Mouse (Mus musculus) cerebellum, adult 2 months (tissue): ENCODE measurements at regions not wholly inside any gene's neighbourhood (a gene's known extent, or its start where the extent isn't known, plus 50 kb on each side); places are given as distances from the start of the nearest gene placed in this dataset.

Experiments used
- DNase-seq, 2 experiments: peaks; one replicate each; pipeline ENCODE4 v3.0.0; 2021
- H3K27ac ChIP-seq: fragments of 200-500 bp; 2 replicates; pipeline ENCODE4 v1.5.1; 2012; ENCODE audit warnings: low read length, control low read depth, inconsistent platforms; ENCODE audit not compliant: insufficient read depth
- H3K27me3 ChIP-seq: fragments of 200-500 bp; 2 replicates; pipeline ENCODE4 v1.6.1; 2012; ENCODE audit warnings: inconsistent platforms, mild to moderate bottlenecking, low read length, moderate library complexity; ENCODE audit not compliant: control insufficient read depth, insufficient read depth
- H3K4me1 ChIP-seq: fragments of 200-500 bp; 2 replicates; pipeline ENCODE4 v1.6.1; 2011; ENCODE audit warnings: low read length; ENCODE audit not compliant: control insufficient read depth, insufficient read depth
- H3K4me3 ChIP-seq: fragments of 200-500 bp; replicated peaks from 2 replicates; pipeline ENCODE3; 2011; ENCODE audit warnings: mild to moderate bottlenecking, low read depth, low read length, control low read depth; ENCODE audit not compliant: insufficient read depth
- CTCF ChIP-seq: fragments of 200-500 bp; IDR thresholded peaks from 2 replicates; pipeline ENCODE4 v1.5.1; 2011; ENCODE audit warnings: low read depth, mild to moderate bottlenecking, control low read depth, low read length, moderate library complexity, borderline replicate concordance; ENCODE audit not compliant: insufficient read depth
- POLR2A ChIP-seq: fragments of 200-500 bp; IDR thresholded peaks from 2 replicates; pipeline ENCODE4 v1.6.1; 2011; ENCODE audit warnings: low read length, control low read depth, borderline replicate concordance; ENCODE audit not compliant: insufficient read depth
- WGBS: fragments of 180-500 bp; shearing (Covaris S2); methylation state at CpG from one replicate; pipeline ENCODE4 v1.1.7; 2018; 5-methylcytosine and 5-hydroxymethylcytosine counted together

DNA sequence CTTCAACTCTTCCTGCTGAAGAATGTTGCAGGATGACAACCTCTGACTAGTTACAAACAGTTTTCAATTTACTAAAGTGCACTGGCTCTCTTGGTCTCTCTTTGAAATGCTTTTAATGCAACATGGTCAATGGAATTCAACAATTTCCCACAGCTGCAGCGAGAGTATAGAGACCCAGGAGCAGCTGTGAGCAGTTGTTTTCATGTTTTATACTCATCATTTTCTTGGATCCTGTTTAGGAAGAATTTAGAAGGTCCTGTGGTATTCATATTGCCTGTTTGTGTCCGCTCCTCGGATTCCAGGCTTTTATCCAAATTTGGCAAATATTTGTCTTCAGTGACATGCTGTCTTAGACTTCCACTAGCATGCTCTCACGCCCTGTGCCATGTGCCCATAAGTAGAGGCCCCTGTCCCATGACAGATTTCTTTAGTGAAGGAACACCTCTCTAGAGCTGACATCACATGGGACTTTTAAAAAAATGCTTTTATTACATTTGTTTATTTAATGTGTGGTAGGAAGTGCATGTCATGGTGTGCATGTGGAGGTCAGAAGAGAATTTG is 224.1 kb downstream of the C1d start:
- 61% methylated on average over 4 of the region's 4 CpGs for WGBS
- Histone ChIP-seq H3K4me3 (no peak overlapping the region), H3K27me3 (no peaks in the 10 kb centered on the region; the same call in 1 of the 2 replicates), H3K4me1 (no peaks in the 10 kb centered on the region), H3K27ac (no peak overlapping the region)
- no peak for DNase-seq
- TF ChIP-seq CTCF (no peak), POLR2A (no peak)

DNA sequence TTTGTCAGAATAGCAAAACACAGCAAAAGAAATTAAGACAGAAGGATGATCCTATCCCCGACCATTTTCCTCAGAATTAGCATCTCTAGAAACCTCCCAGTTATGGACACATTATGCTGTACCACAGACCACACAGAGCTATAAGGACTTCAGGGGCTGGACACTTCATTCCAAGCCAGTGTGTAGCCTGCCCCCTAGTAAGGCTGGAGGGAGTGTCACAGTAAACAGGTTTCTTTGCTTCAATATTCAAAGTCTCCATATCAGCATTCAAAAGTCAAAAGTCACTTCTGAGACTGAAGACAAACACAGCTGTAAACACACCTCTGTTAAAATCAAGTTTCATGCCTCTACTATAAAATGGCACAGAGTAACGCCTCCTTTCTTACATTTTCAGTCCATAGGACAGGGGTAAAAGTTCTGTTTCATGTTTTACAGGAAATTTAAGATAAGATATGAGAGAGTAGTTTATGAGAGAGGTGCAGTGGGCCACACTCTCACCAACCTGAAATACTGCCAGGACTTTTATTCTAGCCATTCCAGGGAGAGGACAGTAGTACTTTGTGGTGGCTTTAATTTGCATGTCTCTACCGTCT is 226.6 kb downstream of the C1d start:
- no peak overlapping the region for H3K27ac ChIP-seq
- no peak for TF ChIP-seq CTCF
- no peak for TF ChIP-seq POLR2A
- WGBS: 69% methylated on average over 3 of the region's 3 CpGs
- H3K4me3 ChIP-seq: no peak overlapping the region
- H3K27me3 ChIP-seq: no peaks in the 10 kb centered on the region; the same call in 1 of the 2 replicates
- no peak for DNase-seq
- no peaks in the 10 kb centered on the region for H3K4me1 ChIP-seq

DNA sequence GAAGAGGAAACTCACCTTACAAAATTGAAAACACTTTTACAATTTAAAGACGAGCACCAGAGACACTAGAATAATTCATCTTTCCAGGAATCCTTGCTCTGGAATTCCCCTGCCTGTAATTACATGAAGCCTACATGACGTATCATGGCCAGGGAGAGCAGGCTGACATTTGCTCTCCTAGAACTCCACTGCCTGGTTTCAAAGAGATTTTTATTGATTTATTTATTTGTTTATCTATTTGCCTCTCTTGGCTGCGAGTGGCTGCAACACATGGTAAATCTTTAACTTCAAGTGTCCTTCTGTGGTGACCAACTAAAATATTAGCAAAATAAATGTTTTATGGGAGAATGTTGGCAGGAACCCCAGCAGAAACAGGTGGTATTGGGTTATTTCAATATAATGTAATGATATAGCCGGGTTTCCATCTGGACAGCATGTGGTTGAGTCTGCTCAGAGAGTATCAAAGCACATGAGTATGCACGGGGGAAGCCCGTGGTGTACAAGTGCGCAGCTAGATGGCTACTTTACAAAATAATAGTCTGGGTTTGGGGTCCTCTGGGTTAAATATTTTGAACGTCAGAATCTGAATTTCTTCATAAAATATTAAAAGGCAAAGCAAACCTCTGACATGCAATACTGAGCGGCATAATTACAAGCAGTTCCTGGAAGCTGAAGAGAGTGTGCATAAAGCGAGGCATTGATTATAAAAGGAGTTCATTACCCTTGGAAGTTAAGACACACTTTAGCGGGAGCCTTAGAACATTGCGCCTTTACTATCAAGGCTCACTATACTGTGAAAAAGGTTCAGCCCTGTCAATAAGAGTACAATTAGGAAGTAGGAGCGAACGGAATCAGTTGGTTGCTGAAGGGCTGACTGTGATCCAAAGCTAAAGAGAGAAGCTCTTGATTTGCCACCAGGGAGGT is 244.0 kb downstream of the C1d start:
- DNase-seq: no peak
- H3K4me3 ChIP-seq: no peak overlapping the region
- TF ChIP-seq POLR2A: no peak
- TF ChIP-seq CTCF: no peak
- no peaks in the 10 kb centered on the region for H3K4me1 ChIP-seq
- no peak overlapping the region for H3K27ac ChIP-seq
- WGBS: 72% methylated on average over 14 of the region's 14 CpGs
- H3K27me3 ChIP-seq: no peaks in the 10 kb centered on the region

DNA sequence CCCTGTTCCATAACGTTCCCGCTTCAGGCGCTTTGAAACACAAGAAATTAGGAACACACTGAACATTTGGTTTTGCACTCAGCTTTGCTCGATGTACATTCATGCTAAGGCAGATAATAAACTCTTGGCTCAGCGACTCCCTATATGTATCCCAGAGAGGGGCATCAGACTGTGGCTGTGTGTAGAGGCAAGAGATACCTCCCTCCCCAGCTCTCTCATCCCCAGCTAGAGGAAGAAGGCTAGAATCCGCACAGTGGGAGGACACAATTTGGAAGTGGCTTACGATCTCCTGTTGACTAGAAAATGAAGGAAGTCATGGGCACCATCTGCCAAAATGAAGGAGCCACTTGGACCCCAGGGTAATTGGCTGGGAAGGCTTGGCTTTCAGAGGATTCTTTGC is 244.7 kb downstream of the C1d start:
- WGBS: 49% methylated on average over 7 of the region's 7 CpGs
- DNase-seq: no peak
- Histone ChIP-seq H3K27ac (no peak overlapping the region), H3K4me3 (no peak overlapping the region), H3K4me1 (no peaks in the 10 kb centered on the region), H3K27me3 (no peaks in the 10 kb centered on the region)
- TF ChIP-seq POLR2A (no peak), CTCF (no peak)

DNA sequence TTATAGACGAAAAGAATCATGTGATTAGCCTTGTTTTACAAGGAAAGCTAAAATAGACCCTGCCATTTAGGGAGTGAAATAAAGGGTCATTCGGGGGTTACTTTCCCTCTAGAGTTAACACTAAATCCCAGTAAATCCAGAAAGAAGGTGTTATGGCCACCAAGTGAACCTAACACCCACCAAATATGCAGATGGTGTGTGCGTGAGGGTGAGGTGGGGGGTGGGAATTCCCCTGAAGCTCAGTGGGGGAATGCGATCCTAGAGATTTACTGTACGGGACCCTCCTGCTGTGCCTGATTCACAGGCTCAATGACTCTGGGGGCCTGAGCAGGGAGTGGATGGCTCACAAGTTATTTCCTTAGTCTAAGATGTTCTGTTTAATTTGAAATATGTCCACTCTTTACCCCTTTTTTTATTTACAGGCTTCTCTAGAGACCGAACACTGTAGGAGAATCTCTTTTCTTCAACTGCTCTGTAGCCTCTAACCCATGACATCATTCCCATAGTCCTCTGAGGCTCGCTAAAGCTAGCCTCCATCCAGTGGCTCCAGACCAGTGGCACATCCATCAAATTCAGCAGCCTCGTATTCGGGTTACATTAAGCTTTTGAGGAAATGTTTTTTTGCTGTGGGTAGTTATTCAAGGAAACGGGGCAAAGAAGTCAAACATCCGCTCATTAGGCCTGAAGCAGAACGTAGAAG is 265.0 kb downstream of the C1d start:
- DNase-seq: no peak
- 88% methylated on average over 12 of the region's 12 CpGs for WGBS
- no peaks in the 10 kb centered on the region for H3K4me1 ChIP-seq
- no peak overlapping the region for H3K4me3 ChIP-seq
- no peaks in the 10 kb centered on the region for H3K27me3 ChIP-seq
- H3K27ac ChIP-seq: no peak overlapping the region
- no peak for TF ChIP-seq CTCF
- no peak for TF ChIP-seq POLR2A

DNA sequence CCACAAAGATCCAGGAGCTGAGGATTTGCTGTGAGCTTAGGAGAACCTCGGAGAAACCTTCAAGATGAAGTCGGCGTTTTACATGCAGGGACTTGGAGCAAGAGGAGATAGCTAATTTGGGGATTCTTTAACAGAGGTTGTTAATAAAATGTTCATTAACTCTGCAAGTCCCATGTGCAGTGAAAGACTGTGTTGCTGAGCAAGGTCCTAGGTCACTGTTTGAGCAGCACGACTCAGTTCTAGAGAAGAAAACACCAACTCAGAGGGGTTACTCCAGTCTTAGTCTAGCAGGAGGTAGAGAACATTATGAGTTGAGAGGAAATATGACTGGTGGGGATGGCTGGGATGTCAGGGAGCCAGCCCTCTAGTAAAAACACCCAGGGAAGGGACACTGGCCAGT is 265.9 kb downstream of the C1d start:
- no peak overlapping the region for H3K27ac ChIP-seq
- no peaks in the 10 kb centered on the region for H3K4me1 ChIP-seq
- TF ChIP-seq POLR2A (no peak), CTCF (no peak)
- WGBS: 94% methylated on average over 4 of the region's 4 CpGs
- no peaks in the 10 kb centered on the region for H3K27me3 ChIP-seq
- no peak for DNase-seq
- H3K4me3 ChIP-seq: no peak overlapping the region

DNA sequence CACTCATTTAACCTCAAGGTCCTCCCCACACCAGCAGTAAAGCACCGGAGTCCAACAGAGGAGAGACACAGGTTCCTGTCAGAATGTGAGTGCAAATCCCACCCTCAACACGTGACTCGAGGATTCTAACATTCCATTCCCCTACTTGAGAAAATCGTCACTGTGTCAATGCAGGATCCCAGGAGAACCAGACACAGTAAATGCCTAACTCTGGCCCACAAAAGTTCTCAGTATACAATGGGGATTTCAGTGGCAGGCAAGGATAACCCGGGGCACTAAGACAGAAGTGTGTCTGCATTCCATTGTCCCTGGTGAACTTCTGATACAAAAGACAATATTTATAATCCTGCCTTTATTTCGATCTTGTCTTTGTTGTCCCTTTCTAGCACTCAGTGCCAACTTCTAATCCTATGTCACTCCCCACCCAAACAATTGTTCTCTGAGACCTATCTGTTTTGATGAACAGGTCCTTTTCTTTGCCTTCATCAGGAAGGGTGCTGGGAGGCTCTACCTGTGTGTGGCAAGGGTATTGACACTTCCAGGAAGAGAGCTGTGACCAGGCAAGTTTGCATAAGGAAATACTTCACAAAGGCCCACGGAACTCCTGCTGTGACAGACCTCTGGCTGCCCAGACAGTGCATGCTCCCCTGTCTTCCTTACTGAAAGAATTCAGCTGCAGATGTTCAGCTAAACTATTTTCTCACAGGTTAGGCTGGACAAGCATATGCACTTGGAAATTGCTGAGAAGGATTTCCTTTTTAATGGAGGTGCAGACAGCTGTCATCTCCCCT is 267.8 kb downstream of the C1d start:
- TF ChIP-seq CTCF: no peak
- no peak for TF ChIP-seq POLR2A
- Histone ChIP-seq H3K27me3 (no peaks in the 10 kb centered on the region), H3K4me3 (no peak overlapping the region), H3K4me1 (no peaks in the 10 kb centered on the region), H3K27ac (no peak overlapping the region)
- WGBS: 46% methylated on average over 7 of the region's 7 CpGs
- DNase-seq: no peak
